Mouse (Mus musculus) midbrain, embryonic 14.5 days (tissue): ENCODE data around the gene Mapk1ip1l. TPM values are rescaled to one million over a fixed set of nuclear protein-coding genes. Genes with fewer than 3 reads are reported as not detected.

Experiments
- polyA plus RNA-seq: library from polyadenylated mRNA; unstranded; fragments of >200 nt; fragmentation: Nextera tagmentation; extraction: Ambion mirVana; gene quantifications from 2 replicates; pipeline ENCODE4 v1.2.1, GENCODE M21; 2014

Gene Mapk1ip1l
- polyA plus RNA-seq, 1 experiment from 2014 or later, result 61.4 TPM

Other genes starting within 250 kb of the Mapk1ip1l start
- gene Gch1, start 108.9 kb upstream of the Mapk1ip1l start, polyA plus RNA-seq, result 6.2 and 6.8 TPM in 2 replicates
- 14.1 and 21.1 TPM in 2 replicates for gene Wdhd1, start 21.4 kb upstream of the Mapk1ip1l start, polyA plus RNA-seq
- gene Socs4, start 21.3 kb upstream of the Mapk1ip1l start, polyA plus RNA-seq, result 4.8 and 5.7 TPM in 2 replicates
- gene Lgals3, start 69.5 kb downstream of the Mapk1ip1l start, polyA plus RNA-seq, result 3.3 and 8.4 TPM in 2 replicates
- 5.2 and 12.6 TPM in 2 replicates for gene Dlgap5, start 120.1 kb downstream of the Mapk1ip1l start, polyA plus RNA-seq
- 28.5 and 33.2 TPM in 2 replicates for gene Fbxo34, start 152.2 kb downstream of the Mapk1ip1l start, polyA plus RNA-seq